Mouse (Mus musculus): ENCODE data around the gene Fam217a. TPM values are rescaled to one million over a fixed set of nuclear protein-coding genes. Genes with fewer than 3 reads are reported as not detected.
"Not testable (repeated sequence)": the region's sequence is repeated elsewhere in the genome, so short reads cannot be mapped to it uniquely, and the experiment has no call there.

Gene Fam217a
- total and polyA plus RNA-seq, 3 experiments = not detected

- no peak overlapping the region for H3K9ac ChIP-seq (ENCODE audit: control insufficient read depth, low read depth, low read length, poor library complexity, severe bottlenecking)
- no peaks in the 10 kb centered on the region for H3K9me3 ChIP-seq (replicated peaks; ENCODE audit: insufficient read depth, low read length)
- peak; percentile 80 for DNase-seq (ENCODE audit: low read depth, low spot score)
- H3K36me3 ChIP-seq (ENCODE audit: control insufficient read depth in 1 of 2, insufficient read depth in 2 of 2, low read length in 2 of 2) = peaks cover 0 to 1% of the 10 kb centered on the region in 2 experiments; a peak in 1 of 4 replicates
- H3K27ac ChIP-seq (ENCODE audit: control insufficient read depth, low read depth, low read length) = no peak overlapping the region
- H3K4me1 ChIP-seq (ENCODE audit: control insufficient read depth in 1 of 2, insufficient read depth in 2 of 2, low read length in 2 of 2) = no peaks in the 10 kb centered on the region
- H3K79me2 ChIP-seq (ENCODE audit: control insufficient read depth, insufficient read depth, low read length, poor library complexity) = no peaks in the 10 kb centered on the region
- peak; percentile 11 to 78 (median 69); a peak in 4 of 6 replicates for TF ChIP-seq CTCF (IDR thresholded peaks at IDR 0.05 in 2 of 3, conservative IDR thresholded peaks at IDR 0.05 in 1 of 3; ENCODE audit: control insufficient read depth in 1 of 3, insufficient read depth in 1 of 3, low read depth in 2 of 3, low read length in 3 of 3, poor library complexity in 1 of 3, severe bottlenecking in 1 of 3)
- no peak for TF ChIP-seq ELF1 (IDR thresholded peaks at IDR 0.05; ENCODE audit: low read depth, low read length)
- no peak for TF ChIP-seq RCOR1 (IDR thresholded peaks at IDR 0.05; ENCODE audit: low read depth, low read length)
- TF ChIP-seq JUND (IDR thresholded peaks at IDR 0.05; ENCODE audit: low read depth, low read length) = no peak
- TF ChIP-seq BHLHE40 (IDR thresholded peaks at IDR 0.05; ENCODE audit: borderline replicate concordance, low read depth, low read length) = no peak
- no peak for TF ChIP-seq E2F4 (IDR thresholded peaks at IDR 0.05; ENCODE audit: borderline replicate concordance, low read depth, low read length)
- peak; percentile 63; the same call in 1 of the 2 replicates for TF ChIP-seq ZC3H11A (IDR thresholded peaks at IDR 0.05; ENCODE audit: low read depth, low read length)
- TF ChIP-seq HCFC1 (IDR thresholded peaks at IDR 0.05; ENCODE audit: low read depth, low read length) = no peak
- TF ChIP-seq RAD21 (IDR thresholded peaks at IDR 0.05; ENCODE audit: low read depth, low read length) = peak; percentile 75
- TF ChIP-seq CHD1 (IDR thresholded peaks at IDR 0.05; ENCODE audit: low read depth, low read length) = no peak
- peak; percentile 87 for TF ChIP-seq SMC3 (IDR thresholded peaks at IDR 0.05; ENCODE audit: low read depth, low read length)
- TF ChIP-seq MAFK (IDR thresholded peaks at IDR 0.05; ENCODE audit: borderline replicate concordance, low read depth, low read length) = no peak
- peaks cover 0 to 2% of the 10 kb centered on the region in 2 experiments; a peak in 2 of 4 replicates for H3K27me3 ChIP-seq (ENCODE audit: control insufficient read depth in 1 of 2, insufficient read depth in 2 of 2, low read length in 2 of 2)
- H3K4me3 ChIP-seq (ENCODE audit: control insufficient read depth in 1 of 2, insufficient read depth in 1 of 2, low read depth in 2 of 2, low read length in 2 of 2) = no peak overlapping the region
These were observed 49.0 kb upstream of the Fam217a start for GRCm38 (mm10) chr13:34973149-34973548.

- H3K79me2 ChIP-seq (ENCODE audit: control insufficient read depth, insufficient read depth, low read length, poor library complexity); H3K4me3 ChIP-seq (ENCODE audit: control insufficient read depth in 1 of 2, insufficient read depth in 1 of 2, low read depth in 2 of 2, low read length in 2 of 2); H3K27ac ChIP-seq (ENCODE audit: control insufficient read depth, low read depth, low read length); H3K27me3 ChIP-seq (ENCODE audit: control insufficient read depth in 1 of 2, insufficient read depth in 2 of 2, low read length in 2 of 2); H3K9ac ChIP-seq (ENCODE audit: control insufficient read depth, low read depth, low read length, poor library complexity, severe bottlenecking); H3K9me3 ChIP-seq (replicated peaks; ENCODE audit: insufficient read depth, low read length); H3K4me1 ChIP-seq (ENCODE audit: control insufficient read depth in 1 of 2, insufficient read depth in 2 of 2, low read length in 2 of 2); DNase-seq (ENCODE audit: low read depth, low spot score); H3K36me3 ChIP-seq (ENCODE audit: control insufficient read depth in 1 of 2, insufficient read depth in 2 of 2, low read length in 2 of 2): not testable (repeated sequence)
These were observed 48.3 kb upstream of the Fam217a start for GRCm38 (mm10) chr13:34972456-34972855.

GRCm38 (mm10) chr13:34965647-34966046 is 41.5 kb upstream of the Fam217a start:
- not testable (repeated sequence) for H3K4me3 ChIP-seq (ENCODE audit: control insufficient read depth in 1 of 2, insufficient read depth in 1 of 2, low read depth in 2 of 2, low read length in 2 of 2); H3K27me3 ChIP-seq (ENCODE audit: control insufficient read depth in 1 of 2, insufficient read depth in 2 of 2, low read length in 2 of 2); H3K9ac ChIP-seq (ENCODE audit: control insufficient read depth, low read depth, low read length, poor library complexity, severe bottlenecking); H3K27ac ChIP-seq (ENCODE audit: control insufficient read depth, low read depth, low read length); H3K36me3 ChIP-seq (ENCODE audit: control insufficient read depth in 1 of 2, insufficient read depth in 2 of 2, low read length in 2 of 2); DNase-seq (ENCODE audit: low read depth, low spot score); H3K4me1 ChIP-seq (ENCODE audit: control insufficient read depth in 1 of 2, insufficient read depth in 2 of 2, low read length in 2 of 2); H3K79me2 ChIP-seq (ENCODE audit: control insufficient read depth, insufficient read depth, low read length, poor library complexity); H3K9me3 ChIP-seq (replicated peaks; ENCODE audit: insufficient read depth, low read length)
